Mouse (Mus musculus): Measurements from ENCODE around the gene Glis3. TPM values are rescaled to one million over a fixed set of nuclear protein-coding genes. Genes with fewer than 3 reads are reported as not detected.
A peak's percentile ranks its signal among the peaks of the same experiment; 100 is the strongest.

Gene Glis3
- polyA plus RNA-seq, 1 experiment from 2014 or later: 2.3 TPM

- 0 out of 2 replicates have a peak, but pooled peaks cover 3% of the 10 kb centered on the region for H3K27me3 ChIP-seq (replicated peaks; ENCODE audit: low read depth, poor library complexity, severe bottlenecking)
- no peaks in the 10 kb centered on the region for H3K9me3 ChIP-seq
- no peak overlapping the region for H3K4me3 ChIP-seq
- H3K36me3 ChIP-seq (replicated peaks): no peaks in the 10 kb centered on the region
- H3K4me1 ChIP-seq: peaks cover 40% of the 10 kb centered on the region
- WGBS: 79% methylated on average over 8 of the region's 8 CpGs
- no peak for DNase-seq (ENCODE audit: low spot score)
- H3K27ac ChIP-seq (replicated peaks): no peak overlapping the region
These were observed 379.7 kb downstream of the Glis3 start for GRCm38 (mm10) chr19:28300226-28300625.

- H3K27me3 ChIP-seq (replicated peaks; ENCODE audit: low read depth, poor library complexity, severe bottlenecking): 0 out of 2 replicates have a peak, but pooled peaks cover 3% of the 10 kb centered on the region
- 81% methylated on average over 11 of the region's 11 CpGs for WGBS
- no peaks in the 10 kb centered on the region for H3K9me3 ChIP-seq
- H3K36me3 ChIP-seq (replicated peaks): no peaks in the 10 kb centered on the region
- no peak overlapping the region for H3K4me3 ChIP-seq
- H3K4me1 ChIP-seq: peaks cover 33% of the 10 kb centered on the region
- DNase-seq (ENCODE audit: low spot score): no peak
- H3K27ac ChIP-seq (replicated peaks): peak overlapping the region; percentile 26; the same call in 1 of the 2 replicates
These were observed 380.6 kb downstream of the Glis3 start for GRCm38 (mm10) chr19:28299211-28299775.

GRCm38 (mm10) chr19:28298669-28299068 lies 381.2 kb downstream of the Glis3 start:
- Histone ChIP-seq H3K27me3 (replicated peaks; ENCODE audit: low read depth, poor library complexity, severe bottlenecking) (no peaks in the 10 kb centered on the region), H3K9me3 (no peaks in the 10 kb centered on the region), H3K4me1 (peaks cover 27% of the 10 kb centered on the region), H3K36me3 (replicated peaks) (no peaks in the 10 kb centered on the region), H3K4me3 (no peak overlapping the region), H3K27ac (replicated peaks) (0 out of 2 replicates have a peak overlapping the region, but pooled peaks have one; percentile 26)
- DNase-seq (ENCODE audit: low spot score): peak; percentile 14
- 79% methylated on average over 9 of the region's 9 CpGs for WGBS

GRCm38 (mm10) chr19:28291596-28291995 lies 388.3 kb downstream of the Glis3 start:
- 83% methylated on average over 4 of the region's 4 CpGs for WGBS

GRCm38 (mm10) chr19:28289457-28289856 lies 390.4 kb downstream of the Glis3 start:
- Histone ChIP-seq H3K4me3 (no peak overlapping the region), H3K27me3 (replicated peaks; ENCODE audit: low read depth, poor library complexity, severe bottlenecking) (no peaks in the 10 kb centered on the region), H3K36me3 (replicated peaks) (no peaks in the 10 kb centered on the region), H3K4me1 (no peaks in the 10 kb centered on the region), H3K27ac (replicated peaks) (no peak overlapping the region), H3K9me3 (no peaks in the 10 kb centered on the region)
- no peak for DNase-seq (ENCODE audit: low spot score)
- 86% methylated on average over 4 of the region's 4 CpGs for WGBS

More at GRCm38 (mm10) chr19:28291596-28291995, 388.3 kb downstream of the Glis3 start:
- Histone ChIP-seq H3K9me3 (no peaks in the 10 kb centered on the region), H3K4me3 (no peak overlapping the region), H3K27ac (replicated peaks) (no peak overlapping the region), H3K27me3 (replicated peaks; ENCODE audit: low read depth, poor library complexity, severe bottlenecking) (no peaks in the 10 kb centered on the region), H3K36me3 (replicated peaks) (no peaks in the 10 kb centered on the region), H3K4me1 (no peaks in the 10 kb centered on the region)
- DNase-seq (ENCODE audit: low spot score): no peak

- WGBS: 55% methylated on average over 2 of the region's 2 CpGs
- DNase-seq (ENCODE audit: low spot score): no peak
- no peaks in the 10 kb centered on the region for H3K4me1 ChIP-seq
These were observed 392.4 kb downstream of the Glis3 start for GRCm38 (mm10) chr19:28287431-28287830.

GRCm38 (mm10) chr19:28284098-28284569 lies 395.7 kb downstream of the Glis3 start:
- DNase-seq (ENCODE audit: low spot score): no peak
- 83% methylated on average over 7 of the region's 7 CpGs for WGBS

More at GRCm38 (mm10) chr19:28287431-28287830, 392.4 kb downstream of the Glis3 start:
- no peaks in the 10 kb centered on the region for H3K27me3 ChIP-seq (replicated peaks; ENCODE audit: low read depth, poor library complexity, severe bottlenecking)
- H3K4me3 ChIP-seq: no peak overlapping the region
- no peak overlapping the region for H3K27ac ChIP-seq (replicated peaks)
- no peaks in the 10 kb centered on the region for H3K9me3 ChIP-seq
- no peaks in the 10 kb centered on the region for H3K36me3 ChIP-seq (replicated peaks)

GRCm38 (mm10) chr19:28283241-28284097 lies 396.4 kb downstream of the Glis3 start:
- Histone ChIP-seq H3K4me3 (no peak overlapping the region), H3K9me3 (no peaks in the 10 kb centered on the region), H3K4me1 (peaks cover 4% of the 10 kb centered on the region; the same call in 1 of the 2 replicates), H3K27me3 (replicated peaks; ENCODE audit: low read depth, poor library complexity, severe bottlenecking) (no peaks in the 10 kb centered on the region), H3K27ac (replicated peaks) (no peak overlapping the region), H3K36me3 (replicated peaks) (no peaks in the 10 kb centered on the region)
- DNase-seq (ENCODE audit: low spot score): no peak
- 84% methylated on average over 7 of the region's 7 CpGs for WGBS

More at GRCm38 (mm10) chr19:28284098-28284569, 395.7 kb downstream of the Glis3 start:
- Histone ChIP-seq H3K4me1 (peaks cover 4% of the 10 kb centered on the region; the same call in 1 of the 2 replicates), H3K4me3 (no peak overlapping the region), H3K27me3 (replicated peaks; ENCODE audit: low read depth, poor library complexity, severe bottlenecking) (no peaks in the 10 kb centered on the region), H3K9me3 (no peaks in the 10 kb centered on the region), H3K36me3 (replicated peaks) (no peaks in the 10 kb centered on the region), H3K27ac (replicated peaks) (no peak overlapping the region)

- H3K36me3 ChIP-seq (replicated peaks): no peaks in the 10 kb centered on the region
- H3K4me3 ChIP-seq: no peak overlapping the region
- peaks cover 9% of the 10 kb centered on the region; the same call in 1 of the 2 replicates for H3K4me1 ChIP-seq
- no peaks in the 10 kb centered on the region for H3K9me3 ChIP-seq
- DNase-seq (ENCODE audit: low spot score): no peak
- 74% methylated on average over 4 of the region's 4 CpGs for WGBS
- H3K27ac ChIP-seq (replicated peaks): no peak overlapping the region
- no peaks in the 10 kb centered on the region for H3K27me3 ChIP-seq (replicated peaks; ENCODE audit: low read depth, poor library complexity, severe bottlenecking)
These were observed 398.5 kb downstream of the Glis3 start for GRCm38 (mm10) chr19:28281405-28281804.

GRCm38 (mm10) chr19:28277104-28277503 lies 402.8 kb downstream of the Glis3 start:
- Histone ChIP-seq H3K4me3 (no peak overlapping the region), H3K9me3 (no peaks in the 10 kb centered on the region), H3K4me1 (peaks cover 9% of the 10 kb centered on the region; the same call in 1 of the 2 replicates), H3K27me3 (replicated peaks; ENCODE audit: low read depth, poor library complexity, severe bottlenecking) (no peaks in the 10 kb centered on the region), H3K36me3 (replicated peaks) (no peaks in the 10 kb centered on the region), H3K27ac (replicated peaks) (no peak overlapping the region)
- DNase-seq (ENCODE audit: low spot score): no peak
- 74% methylated on average over 2 of the region's 2 CpGs for WGBS

- Histone ChIP-seq H3K36me3 (replicated peaks) (no peaks in the 10 kb centered on the region), H3K4me1 (0 out of 2 replicates have a peak, but pooled peaks cover 4% of the 10 kb centered on the region), H3K27me3 (replicated peaks; ENCODE audit: low read depth, poor library complexity, severe bottlenecking) (no peaks in the 10 kb centered on the region), H3K27ac (replicated peaks) (no peak overlapping the region), H3K4me3 (no peak overlapping the region), H3K9me3 (no peaks in the 10 kb centered on the region)
- DNase-seq (ENCODE audit: low spot score): no peak
- 86% methylated on average over 2 of the region's 2 CpGs for WGBS
These were observed 405.4 kb downstream of the Glis3 start for GRCm38 (mm10) chr19:28274501-28274900.

- Histone ChIP-seq H3K9me3 (no peaks in the 10 kb centered on the region), H3K4me1 (0 out of 2 replicates have a peak, but pooled peaks cover 4% of the 10 kb centered on the region), H3K27ac (replicated peaks) (no peak overlapping the region), H3K36me3 (replicated peaks) (no peaks in the 10 kb centered on the region), H3K4me3 (no peak overlapping the region), H3K27me3 (replicated peaks; ENCODE audit: low read depth, poor library complexity, severe bottlenecking) (no peaks in the 10 kb centered on the region)
- no peak for DNase-seq (ENCODE audit: low spot score)
- 89% methylated on average over 4 of the region's 4 CpGs for WGBS
These were observed 405.9 kb downstream of the Glis3 start for GRCm38 (mm10) chr19:28273946-28274345.
